Mouse (Mus musculus) hindbrain, embryonic 14.5 days (tissue): ENCODE data around the gene Gm5771. TPM values are rescaled to one million over a fixed set of nuclear protein-coding genes. Genes with fewer than 3 reads are reported as not detected.

Source experiments
- polyA plus RNA-seq: library from polyadenylated mRNA; unstranded; fragments of >200 nt; fragmentation: Nextera tagmentation; extraction: Ambion mirVana; gene quantifications from 2 replicates; pipeline ENCODE4 v1.2.1, GENCODE M21; 2014

Gm5771 gene
- polyA plus RNA-seq, 1 experiment from 2014 or later: not detected

Other genes starting within 250 kb of the Gm5771 start
- not detected in 2 replicates for gene Try4, start 90.1 kb upstream of the Gm5771 start, polyA plus RNA-seq
- gene Try5, start 75.5 kb upstream of the Gm5771 start, polyA plus RNA-seq: 0.27 TPM in 1 of 2 replicates, not detected in the other
- gene Try10, start 38.3 kb upstream of the Gm5771 start, polyA plus RNA-seq: not detected in 2 replicates
- not detected in 2 replicates for gene Prss3, start 14.7 kb upstream of the Gm5771 start, polyA plus RNA-seq
- gene Gm10334, start 53.8 kb downstream of the Gm5771 start, polyA plus RNA-seq: not detected in 2 replicates
- gene Prss1, start 66.6 kb downstream of the Gm5771 start, polyA plus RNA-seq: not detected in 2 replicates
- gene Prss2, start 129.4 kb downstream of the Gm5771 start, polyA plus RNA-seq: not detected in 2 replicates
- 33.5 and 41.7 TPM in 2 replicates for gene Ephb6, start 213.1 kb downstream of the Gm5771 start, polyA plus RNA-seq
- gene Trpv6, start 244.0 kb downstream of the Gm5771 start, polyA plus RNA-seq: 0.92 and 1.4 TPM in 2 replicates